Mouse (Mus musculus): ENCODE results near the gene Slc30a3.

The Slc30a3 gene

DNA sequence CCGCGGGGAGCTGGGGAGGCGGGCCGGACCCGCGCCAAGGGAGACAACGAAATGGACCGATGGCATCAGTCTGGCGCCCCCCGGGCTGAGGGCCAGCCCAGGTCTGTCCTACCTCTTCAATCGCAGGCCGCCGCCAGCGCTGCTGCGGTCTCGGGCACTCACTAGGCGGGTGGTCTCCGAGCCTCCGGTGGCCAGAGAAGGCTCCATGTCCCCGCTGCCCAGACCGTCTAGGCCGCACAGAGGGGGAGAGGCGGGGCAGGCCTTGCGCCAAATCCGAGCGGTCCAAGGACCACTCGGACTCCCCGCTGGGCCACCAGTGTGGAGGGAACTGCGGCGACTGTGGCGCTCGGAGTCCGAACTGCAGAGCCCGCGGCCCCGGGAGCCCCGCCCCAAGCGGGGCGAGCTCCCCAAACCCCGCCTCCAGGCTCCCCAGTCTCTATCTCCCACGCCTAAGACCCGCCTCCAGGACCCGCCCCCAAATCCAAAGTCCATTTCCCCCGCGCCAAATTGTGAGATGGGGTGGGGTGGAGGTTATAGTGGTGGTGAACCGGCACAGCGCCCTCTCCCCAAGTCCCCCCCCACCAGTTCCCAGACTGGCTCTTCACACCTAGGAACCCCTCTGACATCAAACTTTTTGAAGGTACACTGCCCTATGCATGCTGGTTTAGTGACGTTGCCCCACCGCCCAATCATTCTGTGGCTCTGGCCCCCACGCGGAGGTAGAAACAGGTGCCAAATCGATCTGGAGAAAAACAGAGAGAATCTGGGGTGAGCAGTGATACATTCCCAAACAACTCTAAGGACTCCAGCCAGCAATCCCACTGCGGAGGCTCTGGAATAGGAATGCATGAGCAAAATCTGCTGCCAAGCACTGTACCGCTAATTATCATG, 14.6 kb downstream of the Slc30a3 start:
- DNase-seq (ENCODE audit: extremely low spot score, low read depth, low spot score) = no peak

GRCm38 (mm10) chr5:31092231-31092975, 15.6 kb downstream of the Slc30a3 start:
- no peak for DNase-seq (ENCODE audit: extremely low spot score, low read depth, low spot score)

DNA sequence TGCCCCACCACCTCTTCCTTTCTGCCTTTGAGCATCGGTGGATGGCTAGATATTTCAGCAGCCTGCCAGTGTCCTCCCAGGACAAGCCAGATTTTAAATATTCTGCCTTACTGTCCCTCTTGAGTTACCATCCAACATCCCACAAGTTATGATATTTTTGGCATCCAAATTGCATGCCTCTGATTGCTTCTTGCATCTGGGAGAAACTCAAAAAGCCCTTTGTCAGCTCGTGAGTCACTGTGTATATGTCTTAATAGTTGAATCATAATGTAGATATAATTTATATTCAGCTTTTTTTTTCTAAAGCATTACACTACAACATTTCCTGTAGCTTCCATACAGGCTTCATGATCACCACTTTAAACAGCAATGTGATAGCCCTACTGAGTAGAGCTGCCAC, 20.9 kb downstream of the Slc30a3 start:
- DNase-seq (ENCODE audit: extremely low spot score, low read depth, low spot score) = no peak

- DNase-seq (ENCODE audit: extremely low spot score, low read depth, low spot score) = no peak
Measured at GRCm38 (mm10) chr5:31086606-31087005, 21.4 kb downstream of the Slc30a3 start.

GRCm38 (mm10) chr5:31083949-31084348, 24.1 kb downstream of the Slc30a3 start:
- no peak for DNase-seq (ENCODE audit: extremely low spot score, low read depth, low spot score)

DNA sequence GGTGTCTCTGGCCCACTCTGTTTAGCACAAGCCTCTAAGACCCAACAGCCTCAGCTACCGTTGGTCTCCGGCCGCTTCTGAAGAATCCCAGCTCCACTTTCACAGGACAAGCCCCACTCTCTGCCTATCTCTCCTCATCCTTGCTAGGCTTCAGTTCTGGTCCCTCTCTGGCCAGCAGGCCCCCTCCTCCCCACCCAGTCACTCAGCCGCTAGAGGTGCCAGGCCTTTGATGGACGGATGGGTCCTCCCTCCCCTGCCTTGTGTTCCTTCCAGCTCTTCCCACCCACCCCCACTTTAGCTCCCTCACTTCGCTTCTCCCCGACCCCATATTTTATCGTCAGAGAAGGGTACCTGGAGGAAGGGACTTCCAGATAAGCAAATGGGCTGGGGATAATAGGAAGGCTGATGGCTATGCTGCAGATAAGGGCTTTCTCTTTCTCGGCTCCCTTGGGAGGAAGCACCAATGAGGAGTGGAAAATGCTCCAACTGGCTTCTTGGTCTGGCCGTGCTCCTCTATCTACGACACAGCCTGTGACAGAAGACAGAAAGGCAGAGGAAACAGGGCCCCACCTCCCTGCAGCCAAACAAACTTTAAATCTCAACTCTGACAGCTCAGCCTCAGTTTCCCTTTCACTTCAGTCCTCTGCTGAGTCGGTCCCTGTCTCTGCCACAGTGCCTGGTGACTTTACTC, 25.0 kb downstream of the Slc30a3 start:
- DNase-seq (ENCODE audit: extremely low spot score, low read depth, low spot score) = no peak

- DNase-seq (ENCODE audit: extremely low spot score, low read depth, low spot score) = no peak
Measured at GRCm38 (mm10) chr5:31082355-31082754, 25.7 kb downstream of the Slc30a3 start.

- DNase-seq (ENCODE audit: extremely low spot score, low read depth, low spot score) = no peak
Measured at GRCm38 (mm10) chr5:31081386-31081785, 26.7 kb downstream of the Slc30a3 start.

- no peak for DNase-seq (ENCODE audit: extremely low spot score, low read depth, low spot score)
Measured at GRCm38 (mm10) chr5:31080795-31081164, 27.3 kb downstream of the Slc30a3 start.

GRCm38 (mm10) chr5:31080059-31080794, 27.8 kb downstream of the Slc30a3 start:
- no peak for DNase-seq (ENCODE audit: extremely low spot score, low read depth, low spot score)

DNA sequence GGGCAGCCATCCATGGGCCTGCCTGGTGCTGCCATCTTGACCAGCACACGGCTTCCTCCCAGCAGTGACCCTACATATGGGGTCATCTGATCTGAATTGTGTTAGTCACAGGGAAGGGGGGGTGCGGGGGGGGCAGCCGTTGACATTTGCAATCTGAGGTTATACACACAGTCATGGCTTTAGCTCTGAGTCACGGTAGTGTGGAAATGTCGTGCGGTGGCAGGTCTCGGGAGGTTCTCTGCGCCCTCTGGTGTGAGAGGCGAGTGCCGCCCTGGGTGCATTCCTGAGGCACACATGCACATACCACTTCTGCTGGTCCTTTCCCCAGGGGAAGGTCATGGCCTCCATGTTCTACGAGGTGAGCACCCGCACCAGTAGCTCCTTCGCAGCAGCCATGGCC, 31.7 kb downstream of the Slc30a3 start:
- no peak for DNase-seq (ENCODE audit: extremely low spot score, low read depth, low spot score)

- DNase-seq (ENCODE audit: extremely low spot score, low read depth, low spot score) = no peak
Measured at GRCm38 (mm10) chr5:31073176-31073575, 34.9 kb downstream of the Slc30a3 start.

- DNase-seq (ENCODE audit: extremely low spot score, low read depth, low spot score) = no peak
Measured at GRCm38 (mm10) chr5:31071821-31072220, 36.2 kb downstream of the Slc30a3 start.

GRCm38 (mm10) chr5:31071059-31071458, 37.0 kb downstream of the Slc30a3 start:
- no peak for DNase-seq (ENCODE audit: extremely low spot score, low read depth, low spot score)

- DNase-seq (ENCODE audit: extremely low spot score, low read depth, low spot score) = no peak
Measured at GRCm38 (mm10) chr5:31069810-31070209, 38.2 kb downstream of the Slc30a3 start.

DNA sequence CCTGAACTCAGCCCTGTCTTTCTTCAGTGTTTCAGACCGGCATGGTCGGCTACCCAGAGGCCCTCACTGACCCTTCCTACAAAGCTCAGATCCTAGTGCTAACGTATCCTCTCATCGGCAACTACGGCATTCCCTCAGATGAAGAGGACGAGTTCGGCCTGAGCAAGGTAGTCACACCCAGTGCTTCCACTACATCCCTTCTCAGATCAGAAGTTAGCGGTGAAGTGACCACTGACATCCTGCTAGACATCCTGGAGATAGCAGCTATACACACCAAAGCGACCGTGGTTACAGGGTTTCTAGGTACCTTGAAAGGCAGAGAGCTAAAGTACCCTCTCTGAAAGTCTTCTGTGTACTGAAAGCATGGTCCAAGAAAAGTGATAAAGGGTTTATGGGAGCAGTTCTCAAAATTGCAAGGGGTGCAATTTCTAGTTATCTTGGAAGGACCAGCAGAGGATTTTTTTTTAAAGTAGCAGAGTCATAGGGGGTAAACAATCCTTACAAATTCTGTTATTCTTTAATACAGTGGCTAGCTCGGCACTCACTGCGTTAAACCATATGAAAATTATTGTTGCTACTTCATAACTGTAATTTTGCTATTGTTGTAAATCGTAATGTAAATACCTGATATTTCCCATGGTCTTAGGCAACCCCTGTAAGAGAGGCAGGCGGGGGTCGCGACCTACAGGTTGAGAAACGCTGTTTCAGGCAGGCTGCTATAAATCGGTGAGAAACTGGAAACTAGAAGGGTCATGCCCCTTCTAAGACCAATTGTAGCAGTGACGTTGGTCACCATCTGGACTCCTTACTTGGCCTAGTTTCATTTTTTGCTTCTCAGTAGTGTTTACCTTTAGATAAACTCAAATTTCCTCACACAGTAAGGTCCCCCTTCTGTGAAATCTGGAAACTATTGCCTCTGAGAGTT, 52.6 kb downstream of the Slc30a3 start:
- DNase-seq (ENCODE audit: extremely low spot score, low read depth, low spot score) = peak; percentile 16

DNA sequence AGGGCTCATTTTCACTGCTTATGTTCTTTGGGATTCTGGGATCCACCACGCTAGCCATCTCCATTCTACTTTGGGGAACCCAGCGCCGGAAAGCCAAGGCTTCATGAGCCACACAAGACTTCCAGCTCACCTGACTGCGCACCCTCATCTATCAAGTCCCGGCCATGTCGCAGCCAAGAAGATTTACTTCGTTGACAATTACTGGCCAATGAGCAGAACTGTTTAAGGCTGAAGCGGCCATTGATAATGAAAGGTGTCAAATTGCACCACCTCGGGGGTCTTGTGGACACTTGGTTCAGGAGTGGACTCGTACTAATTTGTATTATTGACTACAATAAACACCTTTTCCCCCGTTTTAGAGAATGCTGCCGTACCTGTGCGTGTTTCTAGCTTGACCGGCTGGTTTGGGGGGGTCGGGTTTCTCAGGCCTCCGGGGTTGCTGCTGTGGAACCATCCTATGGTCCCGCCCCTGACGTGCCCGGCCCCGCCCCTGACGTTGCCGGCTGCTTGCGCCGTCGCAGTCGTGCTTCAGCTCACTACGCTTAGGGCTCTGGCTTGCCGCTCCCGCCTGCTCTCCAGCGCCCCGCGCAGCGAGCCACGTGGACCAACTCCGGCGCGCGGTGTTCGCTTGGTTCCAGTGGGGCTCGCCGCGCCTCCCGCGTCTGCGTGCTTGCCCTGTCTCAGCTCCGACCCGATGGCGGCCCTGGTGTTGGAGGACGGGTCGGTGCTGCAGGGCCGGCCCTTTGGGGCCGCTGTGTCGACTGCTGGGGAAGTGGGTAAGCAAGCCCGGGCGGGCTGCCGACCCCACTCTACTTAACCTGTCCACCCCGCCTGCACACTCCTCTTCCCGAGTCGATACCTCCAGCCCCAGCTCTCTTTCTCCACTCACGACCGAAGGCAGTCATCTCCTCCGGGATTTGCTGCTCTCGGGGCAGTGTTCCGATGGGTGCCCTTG, 53.5 kb downstream of the Slc30a3 start, which contains the start of gene Cad:
Cad (plus strand) TSS at position 520 of the 955 bp plus-strand sequence.
- DNase-seq (ENCODE audit: extremely low spot score, low read depth, low spot score) = peak; percentile 67

GRCm38 (mm10) chr5:31053728-31054127, 54.3 kb downstream of the Slc30a3 start:
- peak; percentile 10 for DNase-seq (ENCODE audit: extremely low spot score, low read depth, low spot score)

GRCm38 (mm10) chr5:31050427-31050826, 57.6 kb downstream of the Slc30a3 start:
- DNase-seq (ENCODE audit: extremely low spot score, low read depth, low spot score) = no peak
